Mouse (Mus musculus): ENCODE data around the gene Rwdd2a.
A peak's percentile ranks its signal among the peaks of the same experiment; 100 is the strongest.
"Not testable (repeated sequence)": the region's sequence is repeated elsewhere in the genome, so short reads cannot be mapped to it uniquely, and the experiment has no call there.

The Rwdd2a gene

DNA sequence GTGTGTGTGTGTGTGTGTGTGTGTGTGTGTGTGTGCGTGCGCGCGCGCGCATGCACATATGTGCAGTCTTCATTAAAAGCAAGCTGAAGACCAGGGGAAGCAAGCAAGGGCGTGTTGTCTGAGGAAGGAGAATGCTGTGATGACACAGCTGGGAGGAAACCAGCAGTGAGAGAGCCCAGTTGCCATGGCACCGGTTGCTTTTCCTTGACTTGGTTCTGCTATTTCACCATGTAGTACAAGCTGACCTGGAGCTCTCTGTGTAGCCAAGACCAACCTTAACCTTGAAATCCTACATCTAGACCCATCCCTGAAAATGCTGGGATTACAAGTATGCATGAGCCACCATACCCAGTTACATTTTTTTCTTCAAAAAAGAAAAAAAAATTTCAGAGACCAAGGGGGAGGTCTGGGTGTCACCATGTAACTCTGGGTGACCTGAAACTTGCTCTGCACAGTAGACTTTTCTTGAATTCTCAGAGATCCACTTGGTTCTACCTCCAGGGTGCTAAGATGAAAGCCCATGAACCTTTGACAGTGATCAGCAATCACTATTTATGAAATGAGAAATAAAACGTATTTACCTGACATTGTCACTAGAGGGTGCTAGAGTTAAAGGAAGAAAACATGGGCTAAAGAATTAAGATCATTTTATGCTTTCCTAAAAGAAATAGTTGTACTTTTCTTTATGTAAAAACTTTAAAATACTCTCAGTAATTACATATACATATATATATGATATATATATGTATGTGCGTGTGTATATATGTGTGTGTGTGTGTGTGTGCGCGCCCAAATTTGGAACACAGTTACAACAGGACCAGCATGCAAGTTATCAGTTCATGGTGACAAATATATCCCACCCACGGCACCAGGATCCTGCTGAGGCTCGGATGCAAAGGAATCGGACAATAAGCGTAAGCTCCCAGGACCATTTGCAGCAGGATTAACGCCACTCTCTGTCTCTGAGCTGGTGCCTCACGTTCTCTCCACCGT is 21.2 kb downstream of the Rwdd2a start:
- DNase-seq (ENCODE audit: low spot score in 2 of 2): no peak

DNA sequence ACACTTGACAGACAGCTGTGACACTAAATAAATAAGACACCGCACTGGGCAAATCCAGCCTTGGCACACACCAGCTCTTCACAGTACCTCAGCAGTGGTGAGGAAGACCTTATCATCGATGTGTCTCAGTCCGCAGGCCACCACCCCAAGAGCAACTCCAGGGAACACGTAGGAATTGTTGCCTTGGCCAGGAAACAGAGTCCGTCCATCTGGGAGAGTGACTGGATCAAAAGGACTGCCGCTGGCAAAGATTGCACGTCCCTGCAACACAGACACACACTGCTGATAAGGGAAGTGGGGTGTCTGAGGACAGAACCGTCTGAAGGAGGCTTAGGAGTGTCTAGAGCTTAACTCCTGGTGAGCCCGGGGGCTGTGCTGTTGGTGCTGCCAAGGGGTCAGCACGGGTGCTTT is 22.6 kb downstream of the Rwdd2a start:
- DNase-seq (ENCODE audit: low spot score in 2 of 2): not testable (repeated sequence)

DNA sequence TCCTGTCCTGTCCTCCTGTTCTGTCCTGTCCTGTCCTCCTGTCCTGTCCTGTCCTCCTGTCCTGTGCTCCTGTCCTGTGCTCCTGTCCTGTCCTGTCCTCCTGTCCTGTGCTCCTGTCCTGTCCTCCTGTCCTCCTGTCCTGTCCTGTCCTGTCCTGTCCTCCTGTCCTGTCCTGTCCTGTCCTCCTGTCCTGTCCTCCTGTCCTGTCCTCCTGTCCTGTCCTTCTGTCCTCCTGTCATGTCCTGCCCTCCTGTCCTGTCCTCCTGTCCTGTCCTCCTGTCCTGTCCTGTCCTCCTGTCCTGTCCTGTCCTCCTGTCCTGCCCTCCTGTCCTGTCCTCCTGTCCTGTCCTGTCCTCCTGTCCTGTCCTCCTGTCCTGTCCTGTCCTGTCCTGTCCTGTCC is 25.2 kb downstream of the Rwdd2a start:
- not testable (repeated sequence) for DNase-seq (ENCODE audit: low spot score in 2 of 2)

DNA sequence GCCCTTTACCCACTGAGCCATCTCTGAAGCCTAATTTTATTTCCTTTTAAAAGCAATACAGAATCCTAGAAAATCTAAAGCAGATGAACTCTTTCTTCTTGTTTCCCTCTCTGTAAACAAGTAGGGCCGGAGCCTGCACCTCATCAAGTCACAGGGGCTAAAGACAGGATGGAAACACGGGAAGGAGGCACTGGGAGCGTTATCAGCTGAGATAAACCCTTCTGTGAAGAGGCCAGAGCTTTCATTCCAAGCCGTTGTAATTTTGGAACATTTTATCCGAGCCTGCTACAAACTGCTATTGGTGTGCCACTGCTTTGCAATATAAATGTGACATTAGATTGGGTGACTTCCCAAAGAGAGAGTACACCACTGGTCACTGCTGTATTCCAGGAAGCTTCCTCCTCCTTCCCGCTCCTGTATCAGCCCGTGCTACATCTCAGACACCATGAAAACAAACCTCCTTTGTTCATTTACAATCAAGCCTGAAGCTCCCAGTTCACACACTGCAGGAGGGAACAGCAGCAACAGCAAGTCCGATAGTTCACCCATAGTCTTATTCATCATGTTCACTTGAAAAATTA is 28.0 kb downstream of the Rwdd2a start:
- DNase-seq (ENCODE audit: low spot score in 2 of 2): no peak

DNA sequence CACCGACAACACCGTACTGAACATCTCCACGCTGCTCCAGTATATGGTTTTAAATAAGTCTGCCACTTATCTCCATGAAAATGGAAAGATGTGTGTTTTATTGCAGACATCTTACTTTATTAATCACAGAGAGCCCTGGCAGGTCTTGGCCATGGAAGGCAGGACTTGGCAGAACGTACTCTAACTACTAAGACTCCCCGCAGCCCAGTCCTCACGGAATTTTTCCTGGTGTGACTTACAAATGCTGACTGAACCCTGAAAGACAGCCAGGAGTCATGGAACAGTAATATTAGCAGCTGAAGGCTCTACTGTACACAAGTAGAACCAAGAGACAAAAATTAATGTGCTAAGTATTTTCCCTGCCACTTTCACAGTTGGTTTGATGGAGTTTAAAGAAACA is 34.0 kb downstream of the Rwdd2a start:
- peak in 1 of 2 experiments; percentile 15 for DNase-seq (ENCODE audit: low spot score in 2 of 2)

DNA sequence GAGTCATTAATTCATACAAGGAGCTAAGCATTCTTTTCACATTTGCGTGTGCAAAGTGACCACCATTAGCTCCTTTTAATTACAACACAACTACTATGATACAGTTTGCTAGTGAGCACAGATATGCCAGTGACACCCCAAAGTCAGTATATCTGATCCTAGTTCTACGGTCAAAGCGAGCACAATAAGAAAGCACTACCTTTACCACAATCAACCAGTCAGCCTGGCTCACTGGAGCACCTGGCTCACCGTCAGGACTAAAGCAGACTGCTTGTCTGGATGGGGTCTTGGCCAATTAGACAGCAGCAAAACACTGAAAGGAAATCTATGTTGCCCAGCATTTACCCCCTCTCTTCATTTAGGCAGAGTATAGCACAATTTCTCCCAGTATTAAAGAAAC is 40.3 kb downstream of the Rwdd2a start:
- no peak for DNase-seq (ENCODE audit: low spot score in 2 of 2)

DNA sequence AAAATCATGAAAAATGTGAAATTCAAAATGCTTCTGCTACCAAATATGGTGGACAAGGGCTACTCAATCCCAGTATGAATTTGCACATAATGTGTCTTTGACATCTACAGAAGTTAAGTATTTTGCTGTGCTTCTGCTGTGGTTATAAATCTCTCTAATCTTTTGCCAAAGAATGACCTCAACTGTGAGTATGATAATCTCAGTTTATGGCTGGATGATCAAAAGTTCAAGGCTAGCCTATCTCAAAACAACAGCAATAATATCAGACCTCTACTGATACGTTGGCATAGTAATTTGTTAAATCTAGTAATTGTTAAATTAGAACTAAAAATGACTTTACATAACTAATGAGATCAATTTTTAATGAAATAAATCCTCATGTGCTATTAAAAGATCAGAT is 44.0 kb downstream of the Rwdd2a start:
- no peak for DNase-seq (ENCODE audit: low spot score in 2 of 2)

DNA sequence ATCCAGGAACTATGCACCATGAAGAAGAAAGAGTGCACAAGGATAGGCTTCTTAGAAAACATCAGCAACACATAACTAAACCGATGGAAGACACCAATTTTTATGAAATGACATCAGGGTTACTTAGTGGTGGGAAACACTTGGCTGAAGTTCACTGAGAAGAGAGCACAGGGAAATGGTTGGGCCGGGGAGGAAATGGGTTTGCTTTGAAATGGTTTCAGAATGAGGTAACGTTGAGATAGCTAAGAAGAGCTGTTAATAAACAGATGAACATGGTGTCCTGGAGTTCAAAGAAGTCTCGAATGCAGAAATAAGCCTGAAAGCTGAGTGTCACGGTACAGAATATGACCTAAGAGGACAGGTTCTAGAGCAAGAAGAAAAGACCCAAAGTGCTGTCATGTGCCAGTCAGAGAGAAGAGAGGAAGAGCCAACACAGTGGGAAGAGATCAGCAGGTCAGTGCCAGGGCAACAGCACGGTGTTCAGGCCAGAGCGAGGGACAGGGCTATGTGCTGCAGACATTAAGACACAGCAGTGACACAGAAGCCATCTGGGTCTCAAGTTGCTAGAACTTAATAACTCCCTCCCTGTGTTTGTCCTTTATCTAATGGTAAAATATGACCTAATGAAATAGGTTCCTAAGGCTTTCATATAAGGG is 46.2 kb downstream of the Rwdd2a start:
- no peak for DNase-seq (ENCODE audit: low spot score in 2 of 2)

DNA sequence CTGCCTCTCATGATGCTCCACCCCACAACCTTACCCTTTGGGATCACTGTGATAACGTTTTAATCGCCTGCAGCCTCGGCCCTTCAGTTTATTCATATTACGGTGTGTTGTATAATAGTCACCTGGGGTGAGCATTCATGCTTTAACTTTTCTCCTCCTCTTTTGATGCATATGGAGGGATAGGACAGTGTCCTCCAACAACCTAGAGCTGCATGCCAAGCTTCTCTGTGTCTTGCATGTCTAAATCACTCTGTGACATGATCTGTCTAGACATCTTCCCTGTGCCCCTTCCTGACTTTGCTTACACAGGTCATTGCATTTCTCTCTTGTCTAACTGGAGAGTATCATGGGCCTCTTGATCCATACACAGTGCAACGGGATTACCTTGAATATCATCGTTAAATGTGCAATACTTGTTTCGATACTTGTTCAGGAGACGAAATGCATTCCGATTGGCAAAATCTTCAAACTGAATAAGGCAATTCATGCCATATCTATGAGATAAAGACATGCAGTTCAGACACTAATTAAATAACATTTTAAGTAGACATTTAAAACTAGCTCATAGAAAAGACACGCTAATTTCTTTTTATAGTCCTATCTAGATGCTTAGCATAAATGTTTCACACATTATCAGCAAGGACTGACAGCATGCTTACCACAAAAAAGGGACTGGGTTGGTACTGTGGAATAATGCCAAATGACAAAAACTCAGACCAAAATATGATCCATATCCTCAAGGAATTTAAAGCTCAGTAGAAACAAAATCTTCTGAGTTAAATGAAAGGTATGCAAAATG is 47.7 kb downstream of the Rwdd2a start:
- no peak for DNase-seq (ENCODE audit: low spot score in 2 of 2)

DNA sequence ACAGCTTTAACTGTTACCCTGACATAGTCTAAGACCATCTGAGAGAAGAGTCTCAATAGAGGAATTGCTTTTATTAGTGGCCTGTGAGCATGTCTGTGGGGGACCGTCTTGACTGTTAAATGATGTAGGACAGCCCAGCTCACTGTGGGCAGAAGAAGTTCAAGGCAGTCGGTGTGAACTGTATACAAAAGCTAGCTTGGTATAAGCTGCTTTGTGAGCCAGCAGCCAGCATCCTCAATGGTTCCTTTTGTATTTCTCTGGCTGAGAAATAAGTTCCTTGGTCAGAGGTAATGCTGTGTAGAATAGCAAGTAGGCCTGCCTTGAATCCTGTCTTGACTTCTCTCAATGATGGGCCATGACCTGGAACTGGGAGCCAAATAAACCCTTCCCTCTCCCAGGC is 50.3 kb downstream of the Rwdd2a start:
- no peak for DNase-seq (ENCODE audit: low spot score in 2 of 2)

DNA sequence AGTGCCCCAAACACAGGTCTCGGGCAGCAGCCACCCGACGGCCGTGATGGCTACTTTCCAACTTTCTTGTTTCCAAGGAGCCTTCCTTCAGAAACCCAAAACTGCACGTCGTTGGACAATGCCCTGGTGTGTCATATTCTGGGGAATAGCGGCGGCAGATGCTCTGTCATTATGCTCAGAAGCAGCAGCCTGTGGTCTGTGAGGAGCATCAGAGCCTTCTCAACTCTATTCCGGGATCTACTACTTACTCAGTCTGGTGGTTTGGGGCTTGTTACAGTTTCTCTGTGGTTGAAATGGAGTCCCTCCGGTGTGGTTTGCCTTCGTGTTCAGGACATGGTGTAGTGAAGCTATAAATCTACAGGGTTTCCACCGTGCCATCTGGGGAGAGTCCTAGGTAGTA is 52.2 kb downstream of the Rwdd2a start:
- no peak for DNase-seq (ENCODE audit: low spot score in 2 of 2)
